Mouse (Mus musculus): ENCODE results near the gene Yap1.

DNA sequence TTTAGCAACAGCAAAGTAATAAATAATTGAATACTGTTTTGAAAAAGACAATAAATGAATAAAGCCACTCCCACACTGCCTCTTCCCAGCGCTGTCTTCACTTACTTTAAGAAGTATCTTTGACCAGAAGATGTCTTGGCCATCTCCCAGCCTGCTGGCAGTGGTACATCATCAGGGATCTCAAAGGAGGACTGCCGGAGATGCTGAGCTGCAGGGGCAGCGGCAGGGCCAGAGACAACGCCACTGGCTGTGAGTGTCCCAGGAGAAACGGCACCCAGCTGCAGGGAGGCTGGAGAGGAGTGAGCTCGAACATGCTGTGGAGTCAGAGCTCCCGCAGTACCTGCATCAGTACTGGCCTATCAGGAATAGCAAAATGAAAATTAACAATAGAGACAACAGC lies 3.0 kb downstream of the Yap1 start:
- no peak for TF ChIP-seq CTCF (IDR thresholded peaks at IDR 0.05; ENCODE audit: extremely low read depth, insufficient read depth, insufficient read length, insufficient replicate concordance)
- no peak for TF ChIP-seq POLR2A (IDR thresholded peaks at IDR 0.05; ENCODE audit: low read depth, low read length)
